Mouse (Mus musculus) CH12.LX (cell line): Measurements from ENCODE around the gene Hunk. TPM values are rescaled to one million over a fixed set of nuclear protein-coding genes. Genes with fewer than 3 reads are reported as not detected.

Source experiments
- DNase-seq: peaks from one replicate; pipeline ENCODE4 v3.0.0-alpha.2; 2013; ENCODE audit errors: extremely low read depth
- H3K27ac ChIP-seq: 2 replicates; pipeline ENCODE4 v1.5.1; 2012; ENCODE audit warnings: low read depth, mild to moderate bottlenecking, control low read depth, moderate library complexity; ENCODE audit not compliant: insufficient read depth
- H3K27me3 ChIP-seq: replicated peaks from 2 replicates; pipeline ENCODE3; 2012; ENCODE audit warnings: inconsistent platforms
- H3K36me3 ChIP-seq, 2 experiments: replicated peaks in 1 of 2; 2 replicates each; pipeline versions ENCODE3 to v1.6.1; 2012; ENCODE audit warnings: inconsistent platforms in 1 of 2, low read length in 1 of 2, mild to moderate bottlenecking in 1 of 2, mixed read lengths in 1 of 2, moderate library complexity in 1 of 2; ENCODE audit not compliant: control insufficient read depth in 1 of 2, insufficient read depth in 1 of 2
- H3K4me1 ChIP-seq, 2 experiments: 2 replicates each; pipeline ENCODE4 v1.6.1; 2012; ENCODE audit warnings: inconsistent platforms in 1 of 2, moderate library complexity in 1 of 2; ENCODE audit not compliant: insufficient read depth in 2 of 2, control insufficient read depth in 1 of 2
- H3K4me2 ChIP-seq: 2 replicates; pipeline ENCODE4 v1.6.1; 2012; ENCODE audit warnings: low read depth, mild to moderate bottlenecking, control low read depth; ENCODE audit not compliant: poor library complexity, insufficient read depth, severe bottlenecking
- H3K4me3 ChIP-seq, 3 experiments: fragments of 150-350 bp in 1 of 3; sonication (generic) in 1 of 3; replicated peaks in 1 of 3; 2 replicates each; pipeline versions ENCODE3 to v1.5.1; 2011 to 2012; ENCODE audit warnings: low read depth in 2 of 3, low read length in 2 of 3, mild to moderate bottlenecking in 2 of 3, moderate library complexity in 2 of 3, control low read depth in 1 of 3, improper control_type of control experiment in 1 of 3, inconsistent platforms in 1 of 3, mixed read lengths in 1 of 3; ENCODE audit not compliant: poor library complexity in 1 of 3
- H3K79me2 ChIP-seq: replicated peaks from 2 replicates; pipeline ENCODE4 v1.6.1; 2012; ENCODE audit warnings: mild to moderate bottlenecking, moderate library complexity; ENCODE audit not compliant: control insufficient read depth, poor library complexity, insufficient read depth, severe bottlenecking; ENCODE audit errors: extremely low read depth
- H3K9ac ChIP-seq: 2 replicates; pipeline ENCODE4 v1.6.1; 2012; ENCODE audit warnings: low read depth, mild to moderate bottlenecking, control low read depth, moderate library complexity; ENCODE audit not compliant: insufficient read depth
- H3K9me3 ChIP-seq: replicated peaks from 2 replicates; pipeline ENCODE3; 2012; ENCODE audit warnings: low read length, inconsistent platforms, mixed read lengths
- HCFC1 ChIP-seq: IDR thresholded peaks from 2 replicates; pipeline ENCODE4 v1.6.1; 2012; ENCODE audit warnings: low read depth, mild to moderate bottlenecking, inconsistent platforms, low read length, improper control_type of control experiment
- IRF4 ChIP-seq: IDR thresholded peaks from 2 replicates; pipeline ENCODE4 v1.6.1; 2014; ENCODE audit warnings: low read depth, mild to moderate bottlenecking, inconsistent platforms, low read length, improper control_type of control experiment
- JUN ChIP-seq: IDR thresholded peaks from 2 replicates; pipeline ENCODE4 v1.6.1; 2011; ENCODE audit warnings: low read depth, mild to moderate bottlenecking, low read length, improper control_type of control experiment, moderate library complexity; ENCODE audit not compliant: insufficient read depth
- MAFK ChIP-seq: IDR thresholded peaks from 2 replicates; pipeline ENCODE4 v1.6.1; 2011; ENCODE audit warnings: low read length, improper control_type of control experiment; ENCODE audit not compliant: insufficient replicate concordance
- NRF1 ChIP-seq: IDR thresholded peaks from 2 replicates; pipeline ENCODE4 v1.6.1; 2014; ENCODE audit warnings: low read depth, mild to moderate bottlenecking, inconsistent platforms, low read length, improper control_type of control experiment, moderate library complexity
- PAX5 ChIP-seq: IDR thresholded peaks from 2 replicates; pipeline ENCODE4 v1.6.1; 2012; ENCODE audit warnings: low read length, inconsistent platforms, mixed read lengths
- RAD21 ChIP-seq: IDR thresholded peaks from 2 replicates; pipeline ENCODE4 v1.6.1; 2011; ENCODE audit warnings: low read depth, mild to moderate bottlenecking, low read length, improper control_type of control experiment, moderate library complexity
- RCOR1 ChIP-seq: conservative IDR thresholded peaks from 2 replicates; pipeline ENCODE4 v1.6.1; 2012; ENCODE audit warnings: low read depth, mild to moderate bottlenecking, inconsistent platforms, low read length, improper control_type of control experiment
- SMC3 ChIP-seq: IDR thresholded peaks from 2 replicates; pipeline ENCODE4 v1.6.1; 2011; ENCODE audit warnings: low read depth, low read length, improper control_type of control experiment
- USF1 ChIP-seq: IDR thresholded peaks from 2 replicates; pipeline ENCODE4 v1.6.1; 2014; ENCODE audit warnings: low read depth, mild to moderate bottlenecking, inconsistent platforms, low read length, improper control_type of control experiment
- USF2 ChIP-seq: conservative IDR thresholded peaks from 2 replicates; pipeline ENCODE4 v1.6.1; 2011; ENCODE audit warnings: low read depth, low read length, improper control_type of control experiment
- ZKSCAN1 ChIP-seq: IDR thresholded peaks from 2 replicates; pipeline ENCODE4 v1.6.1; 2012; ENCODE audit warnings: low read depth, inconsistent platforms, low read length, improper control_type of control experiment, borderline replicate concordance
- dilution Hi-C: fragments of 300-500 bp; cut with MboI; formaldehyde crosslinking; loops from 2 replicates; pipeline ENCODE4 v1.14.3; 2020; ENCODE audit warnings: low sequenced_read_pairs; ENCODE audit not compliant: extremely low pct_unique_long_range_greater_than_20kb, extremely low pct_ligation_motif_present
- in situ Hi-C: fragments of 300-500 bp; cut with MboI; formaldehyde crosslinking; loops from 3 replicates; pipeline ENCODE4 v1.14.3; 2019; ENCODE audit warnings: low sequenced_read_pairs, low pct_ligation_motif_present, low pct_unique_long_range_greater_than_20kb, mixed read lengths
- polyA plus RNA-seq: library from polyadenylated mRNA; unstranded; fragments of >175 nt; gene quantifications from 2 replicates; pipeline ENCODE4 v1.2.1, GENCODE M21; 2012; ENCODE audit warnings: low read depth; ENCODE audit not compliant: insufficient read length
- total RNA-seq, 2 experiments: library from RNA; depleted of rRNA; stranded (reverse); fragments of 300-350 nt in 1 of 2; fragments of >200 nt in 1 of 2; gene quantifications; 2 replicates each; pipeline ENCODE4 v1.2.3; 2012 to 2014

Hunk gene
- total and polyA plus RNA-seq, 3 experiments: not detected

DNA sequence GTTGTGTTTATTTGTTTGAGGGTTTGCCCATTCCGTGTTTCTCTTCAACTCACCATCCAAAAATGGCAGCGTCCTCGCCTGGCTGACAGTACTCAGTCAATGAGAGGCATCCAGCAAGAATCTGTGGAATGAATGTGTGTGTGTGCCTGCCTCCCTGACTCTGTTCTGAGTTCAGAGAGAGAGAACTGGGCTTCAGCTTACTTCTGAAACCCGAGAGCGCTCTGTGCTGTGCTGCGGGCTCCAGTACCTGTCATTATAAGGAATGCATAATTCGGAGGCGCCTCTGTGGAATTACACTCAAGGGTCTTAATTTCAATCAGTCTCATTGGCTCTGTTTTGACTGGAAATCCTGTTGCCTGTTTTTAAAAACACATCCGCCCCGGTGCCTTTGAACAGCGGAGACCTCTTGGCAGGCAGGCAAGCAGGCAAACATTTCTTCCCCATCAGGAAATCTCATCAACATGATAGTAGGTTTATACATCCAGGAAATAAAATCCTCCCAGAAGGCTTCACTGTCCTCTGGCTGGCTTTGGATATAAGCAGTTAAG lies 77.0 kb downstream of the Hunk start:
- Histone ChIP-seq H3K27ac (no peak overlapping the region), H3K27me3 (peaks cover 4% of the 10 kb centered on the region), H3K9me3 (peaks cover 33% of the 10 kb centered on the region), H3K9ac (no peak overlapping the region), H3K36me3 (no peaks in the 10 kb centered on the region), H3K4me2 (no peak overlapping the region), H3K4me3 (no peak overlapping the region), H3K79me2 (no peaks in the 10 kb centered on the region), H3K4me1 (no peaks in the 10 kb centered on the region)
- in situ Hi-C loops: no loop called here
- dilution Hi-C loops: no loop called here
- no peak for DNase-seq
- TF ChIP-seq MAFK (no peak), NRF1 (no peak), USF2 (no peak)

DNA sequence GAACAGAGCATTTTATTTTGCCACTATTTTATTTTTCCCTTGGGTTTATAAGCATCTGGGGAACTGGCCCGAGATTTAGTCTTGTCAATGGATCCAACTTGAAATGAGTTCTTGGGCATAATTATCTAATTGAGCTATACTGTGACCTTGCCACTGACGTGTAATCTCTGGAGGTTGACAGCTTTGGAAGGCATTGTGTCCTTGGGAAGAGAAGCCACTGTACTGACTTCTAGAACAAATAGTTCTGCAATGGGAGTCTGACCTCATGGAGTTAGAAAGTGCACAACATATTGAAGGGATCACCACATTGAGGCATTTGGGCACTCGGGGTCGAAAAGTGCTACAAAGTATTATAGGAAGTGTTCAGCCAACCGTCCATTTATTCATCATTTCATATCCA lies 79.3 kb downstream of the Hunk start:
- Histone ChIP-seq H3K4me3 (no peak overlapping the region), H3K4me1 (no peaks in the 10 kb centered on the region), H3K36me3 (no peaks in the 10 kb centered on the region), H3K27me3 (peaks cover 4% of the 10 kb centered on the region), H3K79me2 (no peaks in the 10 kb centered on the region), H3K27ac (no peak overlapping the region), H3K9me3 (peaks cover 46% of the 10 kb centered on the region), H3K4me2 (no peak overlapping the region), H3K9ac (no peak overlapping the region)
- in situ Hi-C loops (no loop called here), dilution Hi-C loops (no loop called here)
- DNase-seq: no peak
- TF ChIP-seq SMC3: no peak
- no peak for TF ChIP-seq RCOR1
- no peak for TF ChIP-seq ZKSCAN1
- TF ChIP-seq USF1: no peak
- TF ChIP-seq IRF4: no peak
- no peak for TF ChIP-seq RAD21
- TF ChIP-seq JUN: no peak
- no peak for TF ChIP-seq PAX5

DNA sequence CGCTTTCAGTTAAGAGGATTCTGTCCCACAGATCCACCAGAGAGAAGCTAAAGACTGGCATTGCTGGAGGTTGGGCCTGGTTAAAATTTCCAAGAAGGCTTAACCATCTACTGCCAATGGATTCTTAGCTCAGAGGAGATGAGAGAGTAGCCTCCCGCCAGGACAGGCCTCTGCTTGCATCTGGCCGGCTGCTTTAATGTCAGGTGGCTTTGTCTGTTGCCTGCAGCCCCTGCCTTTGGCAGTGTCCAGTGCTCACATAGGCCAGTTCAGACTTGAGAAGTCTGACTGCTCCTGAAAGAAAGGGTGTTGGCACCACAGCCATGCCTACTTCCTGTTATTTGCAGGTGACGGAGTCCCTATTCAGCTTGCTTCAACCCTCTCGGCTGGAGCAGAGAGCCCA lies 82.5 kb downstream of the Hunk start:
- no peak for TF ChIP-seq HCFC1
- Histone ChIP-seq H3K9ac (no peak overlapping the region), H3K4me3 (no peak overlapping the region), H3K27me3 (peaks cover 8% of the 10 kb centered on the region), H3K79me2 (no peaks in the 10 kb centered on the region), H3K36me3 (no peaks in the 10 kb centered on the region), H3K27ac (no peak overlapping the region), H3K9me3 (peaks cover 43% of the 10 kb centered on the region), H3K4me2 (no peak overlapping the region), H3K4me1 (no peaks in the 10 kb centered on the region)
- in situ Hi-C loops (no loop called here), dilution Hi-C loops (no loop called here)
- no peak for DNase-seq
